Mouse (Mus musculus) erythroblast, embryonic 14.5 days (primary cell): Measurements from ENCODE around the gene Dtx3.

Experiments used
- GATA1 ChIP-seq: IDR thresholded peaks from 2 replicates; pipeline ENCODE4 v1.6.1; 2012; ENCODE audit warnings: low read length, inconsistent platforms, mixed read lengths
- TAL1 ChIP-seq: IDR thresholded peaks from 3 replicates; pipeline ENCODE4 v1.6.1; 2012; ENCODE audit warnings: low read length, inconsistent platforms, mixed read lengths

- TF ChIP-seq GATA1: no peak
- TF ChIP-seq TAL1: no peak
These were observed 10.4 kb downstream of the Dtx3 start for GRCm38 (mm10) chr10:127185101-127185500.
